Mouse (Mus musculus): ENCODE data around the gene Ccdc61.
"Not testable (repeated sequence)": the region's sequence is repeated elsewhere in the genome, so short reads cannot be mapped to it uniquely, and the experiment has no call there.

The Ccdc61 gene

GRCm38 (mm10) chr7:18916254-18916653 lies 6.0 kb upstream of the Ccdc61 start:
- DNase-seq (ENCODE audit: low read depth in 1 of 2, low spot score in 2 of 2): no peak

- DNase-seq (ENCODE audit: low read depth in 1 of 2, low spot score in 2 of 2): no peak
These were observed 418 bp downstream of the Ccdc61 start for GRCm38 (mm10) chr7:18909797-18910196.

- DNase-seq (ENCODE audit: low read depth in 1 of 2, low spot score in 2 of 2): no peak
These were observed 5.2 kb downstream of the Ccdc61 start for GRCm38 (mm10) chr7:18904971-18905370.

GRCm38 (mm10) chr7:18902486-18902885 lies 7.7 kb downstream of the Ccdc61 start:
- DNase-seq (ENCODE audit: low read depth in 1 of 2, low spot score in 2 of 2): no peak

- DNase-seq (ENCODE audit: low read depth in 1 of 2, low spot score in 2 of 2): no peak
These were observed 9.7 kb downstream of the Ccdc61 start for GRCm38 (mm10) chr7:18900513-18900912.

- no peak for DNase-seq (ENCODE audit: low read depth in 1 of 2, low spot score in 2 of 2)
These were observed 13.7 kb downstream of the Ccdc61 start for GRCm38 (mm10) chr7:18896536-18896935.

- no peak for DNase-seq (ENCODE audit: low read depth in 1 of 2, low spot score in 2 of 2)
These were observed 16.4 kb downstream of the Ccdc61 start for GRCm38 (mm10) chr7:18893651-18894430.

- no peak for DNase-seq (ENCODE audit: low read depth in 1 of 2, low spot score in 2 of 2)
These were observed 17.2 kb downstream of the Ccdc61 start for GRCm38 (mm10) chr7:18893009-18893408.

- DNase-seq (ENCODE audit: low read depth in 1 of 2, low spot score in 2 of 2): peak in 1 of 2 experiments; percentile 51
These were observed 18.2 kb downstream of the Ccdc61 start for GRCm38 (mm10) chr7:18891872-18892599.

- no peak for DNase-seq (ENCODE audit: low read depth in 1 of 2, low spot score in 2 of 2)
These were observed 19.4 kb downstream of the Ccdc61 start for GRCm38 (mm10) chr7:18890848-18891247.

GRCm38 (mm10) chr7:18886963-18887362 lies 23.3 kb downstream of the Ccdc61 start:
- no peak for DNase-seq (ENCODE audit: low read depth in 1 of 2, low spot score in 2 of 2)

GRCm38 (mm10) chr7:18884745-18885422 lies 25.3 kb downstream of the Ccdc61 start:
- DNase-seq (ENCODE audit: low read depth in 1 of 2, low spot score in 2 of 2): no peak

- DNase-seq (ENCODE audit: low read depth in 1 of 2, low spot score in 2 of 2): peak in 1 of 2 experiments; percentile 16
These were observed 26.0 kb downstream of the Ccdc61 start for GRCm38 (mm10) chr7:18883991-18884744.

GRCm38 (mm10) chr7:18878691-18879090 lies 31.5 kb downstream of the Ccdc61 start:
- DNase-seq (ENCODE audit: low read depth in 1 of 2, low spot score in 2 of 2): no peak

GRCm38 (mm10) chr7:18875372-18875771 lies 34.8 kb downstream of the Ccdc61 start:
- DNase-seq (ENCODE audit: low read depth in 1 of 2, low spot score in 2 of 2): no peak

- no peak for DNase-seq (ENCODE audit: low read depth in 1 of 2, low spot score in 2 of 2)
These were observed 37.0 kb downstream of the Ccdc61 start for GRCm38 (mm10) chr7:18873253-18873652.

GRCm38 (mm10) chr7:18872816-18873215 lies 37.4 kb downstream of the Ccdc61 start:
- no peak for DNase-seq (ENCODE audit: low read depth in 1 of 2, low spot score in 2 of 2)

GRCm38 (mm10) chr7:18872014-18872802 lies 38.0 kb downstream of the Ccdc61 start:
- no peak for DNase-seq (ENCODE audit: low read depth in 1 of 2, low spot score in 2 of 2)

- DNase-seq (ENCODE audit: low read depth in 1 of 2, low spot score in 2 of 2): not testable (repeated sequence)
These were observed 39.2 kb downstream of the Ccdc61 start, which contains the start of gene Pglyrp1 for GRCm38 (mm10) chr7:18871031-18871430. Gene Pglyrp1, plus strand, starts transcription at chr7:18871331.

GRCm38 (mm10) chr7:18868491-18868890 lies 41.7 kb downstream of the Ccdc61 start:
- DNase-seq (ENCODE audit: low read depth in 1 of 2, low spot score in 2 of 2): no peak

All from monocyte, adult 2 months (primary cell).